Mouse (Mus musculus): ENCODE measurements around the gene Zc3h12d. TPM values are rescaled to one million over a fixed set of nuclear protein-coding genes. Genes with fewer than 3 reads are reported as not detected.

Gene Zc3h12d
- polyA plus RNA-seq, 1 experiment from 2014 or later: 1.2 TPM

GRCm38 (mm10) chr10:7837446-7837845 lies 5.2 kb downstream of the Zc3h12d start:
- Histone ChIP-seq H3K4me3 (ENCODE audit: low read depth, low read length) (no peak overlapping the region), H3K36me3 (ENCODE audit: control insufficient read depth, insufficient read depth) (no peaks in the 10 kb centered on the region), H3K27ac (ENCODE audit: low read depth, low read length) (no peak overlapping the region), H3K27me3 (replicated peaks; ENCODE audit: control insufficient read depth, insufficient read depth, low read length) (no peaks in the 10 kb centered on the region), H3K4me2 (replicated peaks; ENCODE audit: low read depth) (no peak overlapping the region), H3K4me1 (replicated peaks; ENCODE audit: control insufficient read depth, insufficient read depth, low read length) (peaks cover 2% of the 10 kb centered on the region; the same call in 1 of the 2 replicates), H3K9me3 (ENCODE audit: control insufficient read depth) (no peaks in the 10 kb centered on the region), H3K9ac (ENCODE audit: low read depth, low read length) (no peak overlapping the region)
- no peak for ATAC-seq
- WGBS: 92% methylated on average over 8 of the region's 8 CpGs
- TF ChIP-seq CTCF (IDR thresholded peaks at IDR 0.05; ENCODE audit: low read depth): no peak

DNA sequence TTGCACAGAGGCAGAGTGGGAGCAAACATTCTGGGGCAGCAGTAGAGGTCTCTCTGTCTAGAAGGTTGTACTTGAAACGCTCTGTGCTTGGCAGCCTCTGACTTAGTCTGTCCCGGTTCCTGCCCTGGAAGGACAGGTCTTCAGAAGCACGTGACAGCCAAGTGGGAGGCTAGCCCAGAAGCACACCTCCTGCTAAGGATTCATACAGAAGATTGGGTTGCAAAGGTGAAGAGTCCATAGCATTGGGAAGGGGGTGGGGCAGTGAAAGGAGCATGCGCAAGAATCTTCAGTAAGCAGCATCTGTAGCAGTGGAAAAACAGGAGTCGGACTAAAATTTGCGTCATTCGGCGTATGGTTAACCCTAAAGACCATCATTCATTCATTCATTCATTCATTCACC lies 5.8 kb downstream of the Zc3h12d start:
- no peak overlapping the region for H3K27ac ChIP-seq (ENCODE audit: low read depth, low read length)
- TF ChIP-seq CTCF (IDR thresholded peaks at IDR 0.05; ENCODE audit: low read depth): no peak

GRCm38 (mm10) chr10:7838874-7839421 lies 6.7 kb downstream of the Zc3h12d start:
- no peak overlapping the region for H3K9ac ChIP-seq (ENCODE audit: low read depth, low read length)
- TF ChIP-seq CTCF (IDR thresholded peaks at IDR 0.05; ENCODE audit: low read depth): no peak

More for the DNA sequence above, 5.8 kb downstream of the Zc3h12d start:
- H3K27me3 ChIP-seq (replicated peaks; ENCODE audit: control insufficient read depth, insufficient read depth, low read length): no peaks in the 10 kb centered on the region
- no peaks in the 10 kb centered on the region; the same call in 1 of the 2 replicates for H3K4me1 ChIP-seq (replicated peaks; ENCODE audit: control insufficient read depth, insufficient read depth, low read length)
- H3K9ac ChIP-seq (ENCODE audit: low read depth, low read length): no peak overlapping the region
- no peaks in the 10 kb centered on the region for H3K9me3 ChIP-seq (ENCODE audit: control insufficient read depth)
- 80% methylated on average over 8 of the region's 8 CpGs for WGBS
- ATAC-seq: no peak
- no peak overlapping the region for H3K4me2 ChIP-seq (replicated peaks; ENCODE audit: low read depth)
- H3K36me3 ChIP-seq (ENCODE audit: control insufficient read depth, insufficient read depth): no peaks in the 10 kb centered on the region
- H3K4me3 ChIP-seq (ENCODE audit: low read depth, low read length): no peak overlapping the region

DNA sequence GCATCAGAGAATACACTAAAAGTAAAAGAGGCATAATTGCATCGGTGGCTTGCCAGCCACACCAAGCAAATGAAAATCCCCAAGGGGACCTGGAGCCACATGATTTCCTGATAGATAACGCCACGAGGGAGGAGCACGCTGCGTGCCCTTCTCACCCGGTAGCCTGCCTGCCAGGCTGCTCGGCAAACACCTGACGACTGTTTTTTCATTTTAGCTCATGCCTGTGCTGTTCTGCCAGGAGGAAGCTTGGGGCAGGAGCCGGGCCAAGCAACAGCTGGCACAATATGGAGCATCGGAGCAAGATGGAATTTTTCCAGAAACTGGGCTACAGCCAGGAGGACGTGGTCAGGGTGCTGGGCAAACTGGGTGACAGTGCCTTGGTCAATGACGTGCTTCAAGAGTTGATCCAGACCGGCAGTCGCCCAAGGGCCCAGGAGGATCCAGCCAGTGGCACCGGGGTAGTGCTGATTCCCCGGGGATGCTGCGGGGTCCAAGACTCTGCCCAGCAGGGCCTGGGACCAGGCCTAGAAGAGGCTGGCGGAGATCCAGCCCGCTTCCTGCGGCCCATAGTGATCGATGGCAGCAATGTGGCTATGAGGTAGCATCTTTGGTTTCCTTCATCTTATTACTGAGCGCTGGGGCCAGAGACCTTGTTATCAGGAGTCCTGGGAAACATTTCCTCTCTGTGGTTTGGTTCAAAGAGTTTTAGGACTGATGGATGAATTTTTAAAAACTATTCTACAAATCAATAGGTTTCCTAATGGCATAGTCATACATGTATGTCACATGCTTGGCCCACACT lies 7.5 kb downstream of the Zc3h12d start:
- H3K9me3 ChIP-seq (ENCODE audit: control insufficient read depth): no peaks in the 10 kb centered on the region
- no peak overlapping the region for H3K4me3 ChIP-seq (ENCODE audit: low read depth, low read length)
- no peak overlapping the region for H3K4me2 ChIP-seq (replicated peaks; ENCODE audit: low read depth)
- H3K27me3 ChIP-seq (replicated peaks; ENCODE audit: control insufficient read depth, insufficient read depth, low read length): no peaks in the 10 kb centered on the region
- H3K36me3 ChIP-seq (ENCODE audit: control insufficient read depth, insufficient read depth): no peaks in the 10 kb centered on the region
- no peak overlapping the region for H3K9ac ChIP-seq (ENCODE audit: low read depth, low read length)
- no peak for ATAC-seq
- WGBS: 77% methylated on average over 22 of the region's 22 CpGs
- TF ChIP-seq CTCF (IDR thresholded peaks at IDR 0.05; ENCODE audit: low read depth): no peak
- no peak overlapping the region for H3K27ac ChIP-seq (ENCODE audit: low read depth, low read length)
- H3K4me1 ChIP-seq (replicated peaks; ENCODE audit: control insufficient read depth, insufficient read depth, low read length): no peaks in the 10 kb centered on the region; the same call in 1 of the 2 replicates

More at GRCm38 (mm10) chr10:7838874-7839421, 6.7 kb downstream of the Zc3h12d start:
- Histone ChIP-seq H3K9me3 (ENCODE audit: control insufficient read depth) (no peaks in the 10 kb centered on the region), H3K27ac (ENCODE audit: low read depth, low read length) (no peak overlapping the region), H3K4me1 (replicated peaks; ENCODE audit: control insufficient read depth, insufficient read depth, low read length) (no peaks in the 10 kb centered on the region; the same call in 1 of the 2 replicates), H3K4me3 (ENCODE audit: low read depth, low read length) (no peak overlapping the region), H3K27me3 (replicated peaks; ENCODE audit: control insufficient read depth, insufficient read depth, low read length) (no peaks in the 10 kb centered on the region), H3K4me2 (replicated peaks; ENCODE audit: low read depth) (no peak overlapping the region), H3K36me3 (ENCODE audit: control insufficient read depth, insufficient read depth) (no peaks in the 10 kb centered on the region)
- ATAC-seq: no peak
- WGBS: 71% methylated on average over 5 of the region's 5 CpGs

- H3K4me2 ChIP-seq (replicated peaks; ENCODE audit: low read depth): no peak overlapping the region
- 73% methylated on average over 2 of the region's 2 CpGs for WGBS
Observed at GRCm38 (mm10) chr10:7840353-7840733, 8.1 kb downstream of the Zc3h12d start.

DNA sequence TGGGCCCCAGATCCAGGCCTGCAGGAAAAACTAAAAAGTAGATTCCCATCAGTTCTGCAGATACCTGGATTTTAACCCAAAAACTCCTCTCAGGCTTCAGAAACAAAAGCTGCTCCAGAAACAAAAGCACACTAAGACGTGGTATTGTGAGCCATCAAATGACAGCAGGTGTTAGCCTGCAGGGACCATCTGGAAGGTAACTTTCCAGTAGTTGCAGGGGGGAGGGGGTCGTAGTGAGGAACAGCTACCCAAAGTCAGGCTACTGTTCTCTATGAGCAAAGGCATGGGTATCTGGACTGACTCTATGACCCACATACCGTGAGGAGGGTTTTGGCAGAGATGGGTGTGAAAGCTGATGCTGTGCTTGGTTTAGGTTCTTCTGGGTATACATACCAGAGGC lies 8.5 kb downstream of the Zc3h12d start:
- Histone ChIP-seq H3K27me3 (replicated peaks; ENCODE audit: control insufficient read depth, insufficient read depth, low read length) (no peaks in the 10 kb centered on the region), H3K4me1 (replicated peaks; ENCODE audit: control insufficient read depth, insufficient read depth, low read length) (no peaks in the 10 kb centered on the region; the same call in 1 of the 2 replicates), H3K9me3 (ENCODE audit: control insufficient read depth) (no peaks in the 10 kb centered on the region), H3K27ac (ENCODE audit: low read depth, low read length) (no peak overlapping the region), H3K36me3 (ENCODE audit: control insufficient read depth, insufficient read depth) (no peaks in the 10 kb centered on the region), H3K4me3 (ENCODE audit: low read depth, low read length) (no peak overlapping the region), H3K4me2 (replicated peaks; ENCODE audit: low read depth) (no peak overlapping the region), H3K9ac (ENCODE audit: low read depth, low read length) (no peak overlapping the region)
- no peak for ATAC-seq
- WGBS: 73% methylated on average over 3 of the region's 3 CpGs
- TF ChIP-seq CTCF (IDR thresholded peaks at IDR 0.05; ENCODE audit: low read depth): no peak

More at GRCm38 (mm10) chr10:7840353-7840733, 8.1 kb downstream of the Zc3h12d start:
- no peaks in the 10 kb centered on the region; the same call in 1 of the 2 replicates for H3K4me1 ChIP-seq (replicated peaks; ENCODE audit: control insufficient read depth, insufficient read depth, low read length)
- no peak overlapping the region for H3K9ac ChIP-seq (ENCODE audit: low read depth, low read length)
- no peak for ATAC-seq
- TF ChIP-seq CTCF (IDR thresholded peaks at IDR 0.05; ENCODE audit: low read depth): no peak
- no peaks in the 10 kb centered on the region for H3K27me3 ChIP-seq (replicated peaks; ENCODE audit: control insufficient read depth, insufficient read depth, low read length)
- H3K36me3 ChIP-seq (ENCODE audit: control insufficient read depth, insufficient read depth): no peaks in the 10 kb centered on the region
- no peak overlapping the region for H3K27ac ChIP-seq (ENCODE audit: low read depth, low read length)
- H3K4me3 ChIP-seq (ENCODE audit: low read depth, low read length): no peak overlapping the region
- no peaks in the 10 kb centered on the region for H3K9me3 ChIP-seq (ENCODE audit: control insufficient read depth)

Data from intestine, postnatal 0 days (tissue).